Mouse (Mus musculus): ENCODE results near the gene Zer1.

The Zer1 gene

GRCm38 (mm10) chr2:30123729-30124471 lies 485 bp downstream of the Zer1 start:
- DNase-seq = peak; percentile 24

- DNase-seq = no peak
Observed at GRCm38 (mm10) chr2:30122766-30123165, 1.6 kb downstream of the Zer1 start.

GRCm38 (mm10) chr2:30120269-30120668 lies 4.1 kb downstream of the Zer1 start:
- DNase-seq = peak; percentile 41

- DNase-seq = no peak
Observed at GRCm38 (mm10) chr2:30119641-30120051, 4.7 kb downstream of the Zer1 start.

- DNase-seq = no peak
Observed at GRCm38 (mm10) chr2:30112564-30112963, 11.8 kb downstream of the Zer1 start.

GRCm38 (mm10) chr2:30111500-30111899 lies 12.9 kb downstream of the Zer1 start:
- no peak for DNase-seq

- no peak for DNase-seq
Observed at GRCm38 (mm10) chr2:30108260-30108659, 16.1 kb downstream of the Zer1 start.

GRCm38 (mm10) chr2:30107646-30108045 lies 16.7 kb downstream of the Zer1 start:
- DNase-seq = no peak

GRCm38 (mm10) chr2:30106364-30106763 lies 18.0 kb downstream of the Zer1 start:
- peak; percentile 78 for DNase-seq

- peak; percentile 19 for DNase-seq
Observed at GRCm38 (mm10) chr2:30100214-30100613, 24.2 kb downstream of the Zer1 start.

GRCm38 (mm10) chr2:30095882-30096527 lies 28.4 kb downstream of the Zer1 start:
- peak; percentile 81 for DNase-seq

GRCm38 (mm10) chr2:30094208-30094588 lies 30.2 kb downstream of the Zer1 start:
- DNase-seq = peak; percentile 27

GRCm38 (mm10) chr2:30093471-30094207 lies 30.7 kb downstream of the Zer1 start, which contains the start of gene Zdhhc12:
Gene Zdhhc12 (minus strand): TSS chr2:30093648.
- peak; percentile 97 for DNase-seq

- no peak for DNase-seq
Observed at GRCm38 (mm10) chr2:30092280-30092918, 32.0 kb downstream of the Zer1 start.

- no peak for DNase-seq
Observed at GRCm38 (mm10) chr2:30091521-30091920, 32.9 kb downstream of the Zer1 start.

- no peak for DNase-seq
Observed at GRCm38 (mm10) chr2:30087310-30087709, 37.1 kb downstream of the Zer1 start.

- no peak for DNase-seq
Observed at GRCm38 (mm10) chr2:30084632-30085031, 39.8 kb downstream of the Zer1 start.

- DNase-seq = no peak
Observed at GRCm38 (mm10) chr2:30084113-30084512, 40.3 kb downstream of the Zer1 start.

- peak; percentile 14 for DNase-seq
Observed at GRCm38 (mm10) chr2:30080181-30080800, 44.1 kb downstream of the Zer1 start.

- DNase-seq = no peak
Observed at GRCm38 (mm10) chr2:30078760-30079159, 45.6 kb downstream of the Zer1 start.

- peak; percentile 54 for DNase-seq
Observed at GRCm38 (mm10) chr2:30078349-30078712, 46.1 kb downstream of the Zer1 start.

GRCm38 (mm10) chr2:30077502-30078348 lies 46.7 kb downstream of the Zer1 start, which contains the start of gene Pkn3:
Gene Pkn3 (plus strand): TSS chr2:30077684.
- peak; percentile 93 for DNase-seq

Data from kidney, postnatal 10 days (tissue).